Mouse (Mus musculus) ES-Bruce4 (cell line): ENCODE measurements around the gene Msi2.

Experiments used
- CTCF ChIP-seq: IDR thresholded peaks from one replicate; pipeline ENCODE4 v1.8.1; 2011; ENCODE audit warnings: low read depth, low read length
- POLR2A ChIP-seq: IDR thresholded peaks from one replicate; pipeline ENCODE4 v1.8.1; 2011; ENCODE audit warnings: low read length; ENCODE audit not compliant: insufficient read depth

DNA sequence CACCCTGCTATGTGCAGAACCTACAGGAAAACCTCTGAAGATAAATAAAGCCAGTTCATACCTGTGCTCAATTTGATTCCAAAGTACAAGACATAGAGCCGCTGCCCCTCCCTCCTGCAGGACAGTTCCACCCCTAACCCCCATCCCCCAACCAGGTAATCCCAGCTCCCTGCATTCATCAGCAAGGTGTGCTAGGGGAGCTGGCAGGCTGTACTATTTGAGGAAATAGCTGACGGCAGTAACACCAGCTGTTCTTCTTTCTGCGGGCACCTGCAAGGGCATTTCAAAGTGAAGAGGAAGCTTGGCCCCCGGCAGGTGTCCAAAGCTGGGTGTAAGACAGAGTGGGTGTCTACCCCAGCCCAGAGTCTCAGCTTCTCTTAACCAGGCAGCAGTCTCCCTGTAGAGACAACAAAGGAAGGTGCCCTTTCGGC, 314.1 kb downstream of the Msi2 start:
- TF ChIP-seq CTCF (no peak), POLR2A (no peak)
